Mouse (Mus musculus) gastrocnemius, adult 2 months (tissue): ENCODE results near the gene Dhrs7. TPM values are rescaled to one million over a fixed set of nuclear protein-coding genes. Genes with fewer than 3 reads are reported as not detected.
"Not testable (repeated sequence)": the region's sequence is repeated elsewhere in the genome, so short reads cannot be mapped to it uniquely, and the experiment has no call there.

Experiments used
- DNase-seq: peaks from one replicate; pipeline ENCODE4 v3.0.0; 2022
- H3K27ac ChIP-seq: fragments of 200-600 bp; 2 replicates; pipeline ENCODE4 v1.8.1; 2022; ENCODE audit warnings: mild to moderate bottlenecking
- H3K4me3 ChIP-seq: fragments of 200-600 bp; 2 replicates; pipeline ENCODE4 v1.8.1; 2022; ENCODE audit warnings: mild to moderate bottlenecking, moderate library complexity
- CTCF ChIP-seq: fragments of 200-600 bp; IDR thresholded peaks from 2 replicates; pipeline ENCODE4 v1.8.1; 2022; ENCODE audit warnings: antibody characterized with exemption, mild to moderate bottlenecking, moderate library complexity
- intact Hi-C: fragments of 180-260 bp; cut with DNase I; formaldehyde crosslinking; loops from one replicate; pipeline ENCODE4 v1.15.1; 2025
- long read RNA-seq, 2 experiments: library from polyadenylated mRNA; stranded (forward); transcript quantifications; one replicate each; pipeline ENCODE4 v2.0.0; 2021
- total RNA-seq, 2 experiments: library from RNA; stranded (reverse); gene quantifications; 2 replicates each; pipeline ENCODE4 v1.2.3; 2021

Dhrs7 gene
- 10 to 100 TPM; 11.7 to 22.5 TPM for total RNA-seq
- long read RNA-seq, experiment 1, transcript Dhrs7-201 (7 exons, 1,385 nt): major isoform, 17 of 19 reads
- long read RNA-seq, experiment 1, partial matches to known transcripts: 2 of 19 reads
- long read RNA-seq, experiment 1, other reads (novel, unspliced or antisense): 0 of 19 reads
- long read RNA-seq, experiment 2, transcript Dhrs7-201 (7 exons, 1,385 nt): major isoform, 16 of 23 reads
- long read RNA-seq, experiment 2, partial matches to known transcripts: 3 of 23 reads
- long read RNA-seq, experiment 2, other reads (novel, unspliced or antisense): 2 of 23 reads

DNA sequence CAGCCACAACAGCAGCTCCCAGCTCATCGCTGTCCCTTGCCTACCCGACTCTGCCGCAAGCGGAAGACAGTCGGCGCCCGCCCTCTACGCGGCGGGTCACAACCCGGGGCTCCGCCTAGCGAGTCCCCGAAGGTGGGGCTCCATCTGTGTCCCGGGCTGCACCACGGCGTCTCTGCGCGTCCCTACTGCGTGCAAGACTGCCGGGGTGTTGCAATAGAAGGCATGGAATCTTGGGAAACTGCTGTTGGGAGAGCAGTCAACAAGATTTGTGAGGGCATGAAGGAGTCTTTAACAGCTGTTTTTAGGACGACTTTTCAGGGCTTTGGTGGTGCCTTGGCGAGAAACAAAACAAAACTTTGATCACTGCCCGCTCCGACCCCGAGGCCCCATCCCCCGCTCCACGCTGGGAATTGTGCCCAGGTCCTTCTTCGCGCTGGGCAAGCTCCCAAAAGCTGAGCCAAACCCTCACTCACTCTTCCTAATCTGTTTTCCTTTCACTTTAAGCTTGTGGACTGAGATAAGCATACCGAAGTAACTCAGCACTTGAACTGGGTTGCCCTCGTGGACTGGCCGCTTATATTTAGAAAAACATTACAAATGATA lies at the start of gene Dhrs7:
Dhrs7 (minus strand) TSS at position 175 of the 603 bp plus-strand sequence.
- intact Hi-C loops: loop anchor here (2.0 to 10.0 kb wide), 4 partner anchors 28 to 870 kb away; partner anchors contain the start of genes Jkamp, L3hypdh and Pcnx4
- Histone ChIP-seq H3K27ac (peak within 1 kb of the TSS; percentile 95), H3K4me3 (peak within 1 kb of the TSS; percentile 82)
- peak; percentile 58 for TF ChIP-seq CTCF
- DNase-seq: peak; percentile 97

GRCm38 (mm10) chr12:72709981-72710380 lies 45.3 kb upstream of the Dhrs7 start:
- intact Hi-C loops: no loop called here
- no peak for DNase-seq
- H3K4me3 ChIP-seq: no peak overlapping the region
- no peak overlapping the region for H3K27ac ChIP-seq
- no peak for TF ChIP-seq CTCF

- intact Hi-C loops: no loop called here
- no peak for TF ChIP-seq CTCF
- H3K4me3 ChIP-seq: no peak overlapping the region
- no peak for DNase-seq
- no peak overlapping the region for H3K27ac ChIP-seq
These were observed 39.4 kb upstream of the Dhrs7 start for GRCm38 (mm10) chr12:72704068-72704467.

DNA sequence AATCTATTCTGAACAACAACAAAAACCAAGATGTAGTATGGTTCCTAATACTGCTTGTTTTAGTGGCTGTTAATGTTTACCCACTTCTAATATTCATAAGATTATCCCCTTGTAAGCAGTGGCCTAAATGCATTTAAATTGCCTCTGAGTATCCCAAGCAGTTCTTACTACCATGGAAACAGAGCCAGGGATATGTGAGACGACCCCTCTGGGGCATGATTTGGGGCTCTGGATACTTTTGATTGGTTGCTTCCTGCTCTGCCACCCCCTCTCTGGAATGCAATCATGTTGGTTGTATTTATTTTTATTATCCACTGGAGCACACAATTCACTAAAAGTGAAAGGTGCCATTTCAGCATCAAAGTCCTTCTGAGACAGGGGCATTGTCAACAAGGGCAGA lies 35.3 kb upstream of the Dhrs7 start:
- TF ChIP-seq CTCF: no peak
- intact Hi-C loops: no loop called here

GRCm38 (mm10) chr12:72694901-72695463 lies 30.3 kb upstream of the Dhrs7 start:
- peak; percentile 27 for DNase-seq

More for the DNA sequence above, 35.3 kb upstream of the Dhrs7 start:
- H3K27ac ChIP-seq: no peak overlapping the region
- DNase-seq: no peak
- H3K4me3 ChIP-seq: no peak overlapping the region

DNA sequence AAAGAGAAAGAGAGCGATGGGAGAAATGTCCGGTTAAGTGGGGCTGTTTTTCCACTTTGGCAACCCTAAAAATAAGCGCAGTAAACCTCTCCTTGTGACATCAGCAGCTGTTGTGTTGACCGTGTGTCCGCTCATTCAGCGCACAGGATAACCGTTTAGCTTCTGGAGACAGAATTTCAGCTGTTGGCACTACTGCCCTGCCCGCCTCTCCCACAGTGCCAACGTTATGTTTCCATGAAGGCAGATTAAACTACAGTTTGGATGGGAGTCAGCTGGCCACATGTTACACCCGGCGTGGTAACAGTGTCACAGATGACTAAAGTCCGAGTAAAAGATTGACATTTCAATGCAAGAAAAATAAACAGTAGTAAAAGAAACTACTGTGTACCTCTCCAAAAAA lies 29.7 kb upstream of the Dhrs7 start:
- Histone ChIP-seq H3K4me3 (peak overlapping the region; percentile 67), H3K27ac (peak overlapping the region; percentile 76)
- intact Hi-C loops: loop anchor here (5.0 to 10.0 kb wide), 2 partner anchors 177 to 280 kb away; no protein-coding TSS in a partner anchor
- no peak for TF ChIP-seq CTCF
- DNase-seq: peak; percentile 65

More at GRCm38 (mm10) chr12:72694901-72695463, 30.3 kb upstream of the Dhrs7 start:
- peak; percentile 44 for TF ChIP-seq CTCF
- intact Hi-C loops: loop anchor here (5.0 to 10.0 kb wide), 3 partner anchors 178 to 280 kb away; no protein-coding TSS in a partner anchor
- Histone ChIP-seq H3K27ac (peak overlapping the region; percentile 76; the same call in 1 of the 2 replicates), H3K4me3 (peak overlapping the region; percentile 67; the same call in 1 of the 2 replicates)

- intact Hi-C loops: loop anchor here (2.0 to 10.0 kb wide), 3 partner anchors 29 to 281 kb away; partner anchors contain the start of gene Dhrs7
- Histone ChIP-seq H3K4me3 (peak overlapping the region; percentile 67), H3K27ac (peak overlapping the region; percentile 76)
- DNase-seq: no peak
- TF ChIP-seq CTCF: peak; percentile 77
These were observed 29.2 kb upstream of the Dhrs7 start for GRCm38 (mm10) chr12:72693895-72694294.

DNA sequence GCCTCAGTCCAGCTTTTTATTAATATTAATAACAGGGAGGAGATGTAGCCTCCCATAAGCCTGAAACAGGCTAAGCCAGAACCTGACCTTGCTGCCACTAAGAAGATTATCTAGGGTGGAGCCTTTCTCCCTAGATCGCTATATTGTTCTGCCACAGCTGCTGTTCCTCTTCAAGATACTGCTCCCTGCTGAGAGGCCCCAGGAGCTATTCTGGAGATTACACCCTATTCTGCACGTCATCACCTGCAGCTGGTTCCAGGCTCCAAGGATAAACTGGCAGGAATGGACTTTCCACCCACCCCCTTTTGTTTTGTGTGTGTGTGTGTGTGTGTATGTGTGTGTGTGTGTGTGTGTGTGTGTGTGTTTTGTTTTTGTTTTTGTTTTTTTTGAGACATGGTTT lies 23.6 kb upstream of the Dhrs7 start:
- intact Hi-C loops, H3K4me3 ChIP-seq, H3K27ac ChIP-seq, DNase-seq: not testable (repeated sequence)

DNA sequence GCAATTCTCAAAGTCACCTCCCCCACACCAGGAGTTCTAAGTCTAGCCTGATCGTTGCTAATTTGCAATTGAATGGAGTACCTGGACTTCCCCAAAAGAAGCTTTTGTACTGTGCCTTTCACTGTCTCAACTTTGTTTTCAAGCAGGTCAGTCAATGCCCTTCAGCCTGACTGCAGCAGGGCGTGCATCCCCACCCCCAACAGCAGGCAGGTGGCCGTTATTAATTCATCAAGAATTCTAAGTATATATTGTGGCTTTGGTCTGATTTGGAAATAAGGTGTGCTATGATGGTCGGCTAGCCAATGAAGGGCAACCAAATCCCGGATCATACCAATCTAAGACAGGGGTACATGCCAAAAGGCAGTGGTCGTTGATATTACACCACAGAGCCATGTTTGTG lies 23.0 kb upstream of the Dhrs7 start:
- H3K4me3 ChIP-seq, H3K27ac ChIP-seq, intact Hi-C loops, DNase-seq: not testable (repeated sequence)

DNA sequence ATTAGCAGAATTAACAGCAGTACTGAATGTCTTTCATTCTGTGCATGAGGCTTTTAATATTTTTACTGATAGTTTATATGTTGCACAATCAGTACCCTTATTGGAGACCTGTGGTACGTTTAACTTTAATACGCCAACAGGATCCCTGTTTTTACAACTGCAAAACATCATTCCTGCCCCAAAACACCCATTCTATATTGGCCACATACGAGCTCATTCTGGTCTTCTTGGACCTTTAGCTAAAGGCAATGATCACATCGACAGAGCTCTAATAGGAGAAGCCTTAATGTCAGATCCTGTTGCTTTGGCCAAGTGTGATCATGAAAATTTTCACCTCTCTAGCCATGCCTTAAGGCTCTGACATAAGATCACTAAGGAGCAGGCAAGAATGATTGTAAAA lies 21.9 kb upstream of the Dhrs7 start:
- H3K27ac ChIP-seq, H3K4me3 ChIP-seq, DNase-seq, intact Hi-C loops: not testable (repeated sequence)

GRCm38 (mm10) chr12:72683612-72684011 lies 18.9 kb upstream of the Dhrs7 start:
- TF ChIP-seq CTCF: no peak
- Histone ChIP-seq H3K27ac (no peak overlapping the region), H3K4me3 (no peak overlapping the region)
- intact Hi-C loops: no loop called here
- DNase-seq: no peak

DNA sequence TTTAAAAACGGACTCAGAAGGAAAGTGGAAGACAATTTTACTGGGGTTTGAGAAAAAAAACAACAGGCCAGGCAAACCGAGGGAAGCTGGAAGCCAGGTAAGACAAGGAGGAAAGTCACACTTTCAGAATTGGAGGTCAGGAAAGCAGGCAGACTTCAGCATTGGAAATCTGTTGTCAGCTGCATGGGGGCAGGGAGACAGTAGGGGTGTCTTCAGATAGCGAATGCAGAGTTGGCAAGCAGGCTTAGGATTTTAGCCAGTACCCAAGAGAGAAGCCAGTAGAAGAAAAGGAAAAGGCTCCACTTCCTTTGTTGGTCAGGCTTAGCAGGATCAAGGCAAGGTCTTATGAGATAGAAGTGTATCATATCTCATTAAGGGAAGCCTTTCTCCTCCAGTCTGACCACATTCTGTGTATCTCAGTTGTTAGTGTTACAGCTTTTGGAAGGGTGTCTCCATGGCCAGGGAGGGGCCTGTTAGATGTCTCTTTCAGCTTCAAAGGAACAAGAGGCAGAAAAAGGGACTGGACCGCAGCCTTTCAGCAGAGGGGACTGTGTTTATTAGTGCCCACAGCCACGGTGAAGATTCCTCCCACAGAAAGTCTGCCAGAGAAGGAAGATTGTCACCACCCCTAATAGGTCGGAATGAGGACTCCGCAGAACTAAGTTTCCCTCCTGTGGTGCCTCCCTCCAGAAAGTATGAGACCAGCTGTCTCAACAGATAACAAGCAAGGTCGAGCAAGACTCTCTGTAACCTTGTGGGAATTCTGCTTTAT lies 18.0 kb upstream of the Dhrs7 start:
- no peak for TF ChIP-seq CTCF
- Histone ChIP-seq H3K27ac (no peak overlapping the region), H3K4me3 (no peak overlapping the region)
- no peak for DNase-seq
- intact Hi-C loops: no loop called here
